Comparison of ENCODE assay signal across 7 mouse cellular contexts in the genomic region with DNA sequence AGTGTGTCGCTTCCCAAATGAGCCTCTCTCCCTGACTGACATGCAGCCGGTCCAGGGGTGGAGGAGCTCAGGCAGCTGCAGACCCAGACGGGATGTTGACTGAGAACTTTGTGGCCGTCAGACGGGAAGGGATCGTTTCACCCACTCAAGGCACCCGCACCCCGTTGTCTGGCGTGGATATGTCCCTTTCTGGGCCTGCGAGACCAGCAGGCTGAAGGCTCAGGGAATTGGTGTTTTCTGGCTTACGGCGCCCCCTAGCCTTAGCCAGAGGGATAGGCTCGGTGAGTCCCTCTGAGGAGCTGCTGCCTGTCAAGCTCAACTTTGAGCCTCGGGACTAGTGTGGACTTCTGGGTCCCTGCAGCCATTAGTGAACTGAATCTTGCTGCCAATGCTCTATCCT. TPM values are rescaled to one million over a fixed set of nuclear protein-coding genes. Genes with fewer than 3 reads are reported as not detected.
A peak's percentile ranks its signal among the peaks of the same experiment; 100 is the strongest.
DNase-seq lines count a peak whose midpoint lies in the region; ATAC-seq and TF ChIP-seq lines count a peak whose summit lies in the region.

No protein-coding gene starts in this region.

- TF ChIP-seq POLR2A in heart, adult 2 months (IDR thresholded peaks at IDR 0.05; ENCODE audit: insufficient read depth, low read depth, low read length), result no peak

- peak; percentile 42 to 63 for DNase-seq in adrenal gland, postnatal 4 days (ENCODE audit: low spot score in 2 of 2)
- DNase-seq in embryonic facial prominence, embryonic 11.5 days (ENCODE audit: low spot score), result peak; percentile 82
- DNase-seq in heart, adult 2 months, result peak; percentile 84 to 87
- DNase-seq in kidney, adult 8-10 months, result peak; percentile 79 to 84
- DNase-seq in spleen, postnatal 14 days (ENCODE audit: low spot score in 2 of 2), result peak; percentile 20 to 45

- H3K36me3 ChIP-seq in embryonic facial prominence, embryonic 11.5 days (replicated peaks; ENCODE audit: control insufficient read depth, insufficient read depth, low read depth, low read length), result no peaks in the 10 kb centered on the region
- no peaks in the 10 kb centered on the region for H3K36me3 ChIP-seq in heart, adult 2 months (ENCODE audit: control insufficient read depth, insufficient read depth, low read length)
- no peaks in the 10 kb centered on the region for H3K36me3 ChIP-seq in limb, embryonic 13.5 days
- H3K36me3 ChIP-seq in midbrain, embryonic 15.5 days (replicated peaks), result no peaks in the 10 kb centered on the region

- H3K79me2 ChIP-seq in heart, adult 2 months (replicated peaks; ENCODE audit: control insufficient read depth, insufficient read depth, low read length), result no peaks in the 10 kb centered on the region

- H3K27ac ChIP-seq in embryonic facial prominence, embryonic 11.5 days (replicated peaks; ENCODE audit: low read depth, low read length), result peak overlapping the region; percentile 87
- H3K27ac ChIP-seq in heart, adult 2 months, result peak overlapping the region; percentile 58
- peak overlapping the region; percentile 94 for H3K27ac ChIP-seq in limb, embryonic 13.5 days
- no peak overlapping the region for H3K27ac ChIP-seq in midbrain, embryonic 15.5 days

- H3K4me3 ChIP-seq in embryonic facial prominence, embryonic 11.5 days (ENCODE audit: low read depth, low read length), result peak overlapping the region; percentile 23
- no peak overlapping the region for H3K4me3 ChIP-seq in heart, adult 2 months
- peak overlapping the region; percentile 28 for H3K4me3 ChIP-seq in limb, embryonic 13.5 days
- H3K4me3 ChIP-seq in midbrain, embryonic 15.5 days, result no peak overlapping the region

- TF ChIP-seq CTCF in heart, adult 2 months (IDR thresholded peaks at IDR 0.05), result peak; percentile 98

- H3K9ac ChIP-seq in embryonic facial prominence, embryonic 11.5 days (replicated peaks; ENCODE audit: low read length), result peak overlapping the region; percentile 41
- peak overlapping the region; percentile 75 for H3K9ac ChIP-seq in heart, adult 2 months (ENCODE audit: low read depth, low read length)
- H3K9ac ChIP-seq in limb, embryonic 13.5 days, result peak overlapping the region; percentile 57
- no peak overlapping the region for H3K9ac ChIP-seq in midbrain, embryonic 15.5 days

- no peaks in the 10 kb centered on the region for H3K9me3 ChIP-seq in embryonic facial prominence, embryonic 11.5 days (replicated peaks; ENCODE audit: control insufficient read depth, low read length)
- no peaks in the 10 kb centered on the region for H3K9me3 ChIP-seq in limb, embryonic 13.5 days
- no peaks in the 10 kb centered on the region for H3K9me3 ChIP-seq in midbrain, embryonic 15.5 days

- peaks cover 15% of the 10 kb centered on the region for H3K4me1 ChIP-seq in embryonic facial prominence, embryonic 11.5 days (ENCODE audit: control insufficient read depth, insufficient read depth, low read length)
- H3K4me1 ChIP-seq in heart, adult 2 months (ENCODE audit: control insufficient read depth, insufficient read depth, low read length), result peaks cover 7% of the 10 kb centered on the region
- H3K4me1 ChIP-seq in limb, embryonic 13.5 days, result peaks cover 36% of the 10 kb centered on the region
- H3K4me1 ChIP-seq in midbrain, embryonic 15.5 days, result peaks cover 22% of the 10 kb centered on the region

- ATAC-seq in embryonic facial prominence, embryonic 11.5 days (replicated peaks; ENCODE audit: insufficient number of reproducible peaks, low FRiP score, low TSS enrichment, low read depth), result peak; percentile 30; the same call in 1 of the 2 replicates
- peak; percentile 60 for ATAC-seq in limb, embryonic 13.5 days (ENCODE audit: low FRiP score, low read depth)
- peak; percentile 48; the same call in 1 of the 2 replicates for ATAC-seq in midbrain, embryonic 15.5 days (replicated peaks)

- H3K27me3 ChIP-seq in embryonic facial prominence, embryonic 11.5 days (ENCODE audit: control insufficient read depth, insufficient read depth, low read length), result no peaks in the 10 kb centered on the region
- H3K27me3 ChIP-seq in heart, adult 2 months (ENCODE audit: control insufficient read depth, insufficient read depth, low read length), result no peaks in the 10 kb centered on the region
- no peaks in the 10 kb centered on the region for H3K27me3 ChIP-seq in limb, embryonic 13.5 days
- no peaks in the 10 kb centered on the region for H3K27me3 ChIP-seq in midbrain, embryonic 15.5 days (replicated peaks)

- WGBS in embryonic facial prominence, embryonic 11.5 days, result 3% methylated on average over 14 of the region's 14 CpGs
- WGBS in heart, adult 2 months, result 7% methylated on average over 14 of the region's 14 CpGs
- 1% methylated on average over 14 of the region's 14 CpGs for WGBS in limb, embryonic 13.5 days
- WGBS in midbrain, embryonic 15.5 days, result 4% methylated on average over 14 of the region's 14 CpGs

- TF ChIP-seq EP300 in heart, adult 2 months (IDR thresholded peaks at IDR 0.05; ENCODE audit: insufficient read depth, low read depth, low read length), result peak; percentile 97

- intact Hi-C loops in heart, adult 2 months (cut with DNase I), result loop anchor here (1.0 to 5.0 kb wide), 6 partner anchors 114 to 329 kb away; no protein-coding TSS in a partner anchor

- H3K4me2 ChIP-seq in embryonic facial prominence, embryonic 11.5 days (ENCODE audit: low read depth, low read length), result peak overlapping the region; percentile 58
- H3K4me2 ChIP-seq in limb, embryonic 13.5 days (replicated peaks), result peak overlapping the region; percentile 69
- H3K4me2 ChIP-seq in midbrain, embryonic 15.5 days, result peak overlapping the region; percentile 41

RNA-seq across cellular contexts. Expression of a gene that starts 4.1 kb away (rescaled TPM):
- total RNA-seq in adrenal gland, postnatal 4 days (2021), result 100 to 1,000 TPM; 314 to 316 TPM
- polyA plus RNA-seq in embryonic facial prominence, embryonic 11.5 days (2014; fragmentation: Nextera tagmentation; extraction: Ambion mirVana), result 39.7 and 40.0 TPM in 2 replicates
- 100 to 1,000 TPM; 154 to 174 TPM for total RNA-seq in heart, adult 2 months (2021)
- polyA plus RNA-seq in heart, adult 2 months (2012; rRNA removed), result 80.2 and 114 TPM in 2 replicates
- polyA plus RNA-seq in limb, embryonic 13.5 days (2015; fragmentation: Nextera tagmentation; extraction: Ambion mirVana), result 81.8 and 89.5 TPM in 2 replicates
- 31.1 and 33.9 TPM in 2 replicates for polyA plus RNA-seq in midbrain, embryonic 15.5 days (2015; fragmentation: Nextera tagmentation; extraction: Ambion mirVana)

Comparison
In these comparisons a context has a peak if more than half of its experiments do, and no peak if none do; other contexts are left out.
1. DNase-seq: peak in every context shown above with its lines; median percentile 86 in heart, adult 2 months; 82 in embryonic facial prominence, embryonic 11.5 days; 82 in kidney, adult 8-10 months; 52 in adrenal gland, postnatal 4 days; 32 in spleen, postnatal 14 days.
2. H3K4me3 ChIP-seq: peak in embryonic facial prominence, embryonic 11.5 days (single experiment) and limb, embryonic 13.5 days (single experiment); none in heart, adult 2 months (single experiment) and midbrain, embryonic 15.5 days (single experiment).
3. Peak in every context shown above with its lines, with median percentiles within 50 percentile points of each other: ATAC-seq and H3K4me2 ChIP-seq.